Mouse (Mus musculus) forebrain, embryonic 15.5 days (tissue): ENCODE results near the gene Exog. TPM values are rescaled to one million over a fixed set of nuclear protein-coding genes. Genes with fewer than 3 reads are reported as not detected.

Source experiments
- ATAC-seq: fragments of 200-750 bp; cut with Nextera tagmentation; replicated peaks from 2 replicates; pipeline ENCODE4 v1.8.0; 2017; ENCODE audit warnings: mild to moderate bottlenecking, moderate TSS enrichment, moderate library complexity
- H3K27ac ChIP-seq: fragments of 300-500 bp; sonication (generic); replicated peaks from 2 replicates; pipeline ENCODE4 v1.5.1; 2015; ENCODE audit warnings: mild to moderate bottlenecking, inconsistent platforms
- H3K27me3 ChIP-seq: fragments of 300-500 bp; sonication (generic); 2 replicates; pipeline ENCODE4 v1.6.1; 2015; ENCODE audit warnings: inconsistent platforms
- H3K36me3 ChIP-seq: fragments of 300-500 bp; sonication (generic); 2 replicates; pipeline ENCODE4 v1.6.1; 2015; ENCODE audit warnings: mild to moderate bottlenecking, inconsistent platforms
- H3K4me1 ChIP-seq: fragments of 300-500 bp; sonication (generic); 2 replicates; pipeline ENCODE4 v1.6.1; 2015; ENCODE audit warnings: inconsistent platforms
- H3K4me2 ChIP-seq: fragments of 300-500 bp; sonication (generic); replicated peaks from 2 replicates; pipeline ENCODE4 v1.6.1; 2015; ENCODE audit warnings: mild to moderate bottlenecking, inconsistent platforms
- H3K4me3 ChIP-seq: fragments of 300-500 bp; sonication (generic); 2 replicates; pipeline ENCODE4 v1.5.1; 2015; ENCODE audit warnings: mild to moderate bottlenecking, inconsistent platforms
- H3K9ac ChIP-seq: fragments of 300-500 bp; sonication (generic); replicated peaks from 2 replicates; pipeline ENCODE4 v1.6.1; 2015; ENCODE audit warnings: mild to moderate bottlenecking, inconsistent platforms
- H3K9me3 ChIP-seq: fragments of 300-500 bp; sonication (generic); 2 replicates; pipeline ENCODE4 v1.6.1; 2016; ENCODE audit warnings: inconsistent platforms
- WGBS: fragments of 180-500 bp; shearing (Covaris S2); methylation state at CpG from one replicate; pipeline ENCODE4 v1.1.7; 2015; ENCODE audit warnings: mixed read lengths; 5-methylcytosine and 5-hydroxymethylcytosine counted together
- polyA plus RNA-seq: library from polyadenylated mRNA; unstranded; fragments of >200 nt; fragmentation: Nextera tagmentation; extraction: Ambion mirVana; gene quantifications from 2 replicates; pipeline ENCODE4 v1.2.1, GENCODE M21; 2015

The Exog gene
- polyA plus RNA-seq, 1 experiment from 2014 or later: 59.7 TPM

DNA sequence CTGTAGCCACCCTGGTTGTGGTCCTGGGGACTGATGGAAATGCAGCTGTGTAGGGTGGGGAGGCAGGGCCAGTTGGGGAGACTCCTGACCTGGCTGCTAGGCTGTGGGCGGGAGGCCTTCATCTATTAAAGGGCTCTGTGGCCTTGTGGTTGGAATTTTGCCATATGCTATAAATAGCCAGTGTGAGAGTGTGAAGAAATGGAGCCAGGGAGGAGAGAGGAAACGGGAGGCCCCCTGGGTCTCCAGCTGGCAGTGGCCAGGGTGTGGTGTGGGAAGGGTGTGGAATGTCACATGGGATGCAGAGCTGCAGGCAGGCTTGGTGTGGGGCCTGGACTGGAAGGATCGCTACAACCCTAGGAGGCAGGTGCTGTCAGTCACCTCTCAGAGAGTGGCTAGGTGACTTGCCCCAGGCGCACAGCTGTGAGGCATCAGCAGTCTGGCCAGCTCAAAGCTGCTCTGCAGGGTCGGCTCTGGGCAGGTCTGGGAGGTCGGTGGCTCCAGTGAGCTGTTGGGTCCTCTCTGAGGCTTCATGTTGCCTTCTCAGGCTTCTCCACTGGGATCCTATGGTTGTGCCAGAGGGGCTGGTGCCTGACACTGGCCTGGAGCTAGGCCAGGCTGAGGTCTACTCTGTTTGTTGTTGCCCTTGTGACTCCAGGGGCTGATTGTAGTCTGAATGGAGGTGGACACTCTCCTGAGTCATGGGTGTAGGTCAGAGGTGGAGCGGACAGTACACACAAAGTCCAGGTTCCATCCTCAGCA lies 19.3 kb upstream of the Exog start:
- H3K27ac ChIP-seq: 0 out of 2 replicates have a peak overlapping the region, but pooled peaks have one; percentile 3
- 58% methylated on average over 7 of the region's 7 CpGs for WGBS
- H3K9me3 ChIP-seq: no peaks in the 10 kb centered on the region
- H3K36me3 ChIP-seq: peaks cover 16% of the 10 kb centered on the region
- no peak overlapping the region for H3K4me2 ChIP-seq
- H3K9ac ChIP-seq: no peak overlapping the region
- H3K4me3 ChIP-seq: no peak overlapping the region
- ATAC-seq: peak; percentile 36; the same call in 1 of the 2 replicates
- no peaks in the 10 kb centered on the region for H3K27me3 ChIP-seq
- peaks cover 37% of the 10 kb centered on the region for H3K4me1 ChIP-seq

DNA sequence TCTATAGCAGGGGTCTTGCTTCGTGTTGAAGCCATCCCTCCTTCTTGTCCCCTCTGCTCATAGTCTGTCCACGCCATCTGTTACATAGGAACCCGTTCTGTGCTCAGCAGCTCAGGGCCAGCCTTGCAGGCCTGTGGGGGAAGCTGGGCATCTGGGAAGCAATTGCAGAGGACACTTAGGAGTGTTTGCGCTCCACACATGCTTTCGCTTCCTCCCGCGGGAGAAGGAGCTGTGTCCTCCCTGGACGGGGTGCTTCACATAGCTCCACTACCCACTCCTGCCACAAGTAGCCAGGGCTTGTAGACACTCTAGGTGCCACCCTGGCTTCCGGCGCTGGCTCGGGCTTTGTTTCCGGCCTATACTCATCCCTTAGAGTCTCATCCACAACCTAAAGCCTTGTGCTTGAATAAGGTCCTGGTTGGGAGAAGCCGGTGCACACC lies 18.7 kb upstream of the Exog start:
- no peak overlapping the region for H3K4me3 ChIP-seq
- 87% methylated on average over 13 of the region's 13 CpGs for WGBS
- no peak overlapping the region for H3K4me2 ChIP-seq
- peaks cover 33% of the 10 kb centered on the region for H3K4me1 ChIP-seq
- peaks cover 20% of the 10 kb centered on the region for H3K36me3 ChIP-seq
- H3K9ac ChIP-seq: no peak overlapping the region
- H3K27ac ChIP-seq: 0 out of 2 replicates have a peak overlapping the region, but pooled peaks have one; percentile 3
- H3K27me3 ChIP-seq: no peaks in the 10 kb centered on the region
- ATAC-seq: no peak
- H3K9me3 ChIP-seq: no peaks in the 10 kb centered on the region

DNA sequence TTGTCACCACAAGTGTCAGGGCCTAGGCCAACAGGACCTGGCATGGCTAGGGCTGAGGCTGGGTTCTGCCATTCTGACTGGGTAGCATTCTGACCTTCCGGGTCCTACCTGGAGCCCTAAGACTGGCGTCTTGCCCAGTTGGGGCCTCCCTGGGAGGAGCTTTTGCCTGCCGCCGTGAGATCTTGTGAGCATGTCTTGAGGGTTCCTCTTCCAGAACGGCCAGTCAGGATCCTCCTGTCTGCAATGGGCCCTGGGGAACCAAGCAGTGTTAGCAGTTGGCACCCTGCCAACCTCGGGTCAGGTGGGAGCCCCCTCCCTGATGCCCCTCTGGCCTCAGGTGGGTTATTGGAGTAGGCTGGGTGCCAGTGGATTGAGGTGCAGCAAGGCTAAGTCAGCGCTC lies 18.3 kb upstream of the Exog start:
- Histone ChIP-seq H3K36me3 (peaks cover 24% of the 10 kb centered on the region), H3K4me1 (peaks cover 33% of the 10 kb centered on the region), H3K4me2 (no peak overlapping the region), H3K9me3 (no peaks in the 10 kb centered on the region), H3K4me3 (no peak overlapping the region), H3K27me3 (no peaks in the 10 kb centered on the region), H3K9ac (no peak overlapping the region), H3K27ac (no peak overlapping the region)
- WGBS: 73% methylated on average over 7 of the region's 7 CpGs
- ATAC-seq: no peak

DNA sequence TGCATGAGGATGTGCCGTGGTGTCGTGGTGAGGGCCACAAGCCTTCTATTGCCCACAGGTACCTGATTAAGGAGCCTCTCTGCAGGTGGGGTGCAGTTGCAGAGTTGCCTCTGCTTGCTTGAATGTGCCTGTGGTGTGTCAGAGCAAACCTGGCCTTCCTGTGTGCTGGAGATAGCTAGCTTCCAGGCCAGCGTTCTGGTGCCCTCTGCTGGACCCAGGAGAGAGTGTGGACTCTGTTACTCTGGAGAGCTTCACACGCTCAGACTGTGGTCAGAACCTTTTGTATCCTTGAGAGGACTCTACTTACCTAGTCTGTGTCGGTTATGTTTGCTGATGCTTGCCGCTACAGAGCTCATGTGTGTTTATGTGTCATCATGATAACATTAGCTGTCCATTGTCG lies 14.4 kb upstream of the Exog start:
- ATAC-seq: peak; percentile 78
- peaks cover 56% of the 10 kb centered on the region for H3K36me3 ChIP-seq
- WGBS: 59% methylated on average over 7 of the region's 7 CpGs

DNA sequence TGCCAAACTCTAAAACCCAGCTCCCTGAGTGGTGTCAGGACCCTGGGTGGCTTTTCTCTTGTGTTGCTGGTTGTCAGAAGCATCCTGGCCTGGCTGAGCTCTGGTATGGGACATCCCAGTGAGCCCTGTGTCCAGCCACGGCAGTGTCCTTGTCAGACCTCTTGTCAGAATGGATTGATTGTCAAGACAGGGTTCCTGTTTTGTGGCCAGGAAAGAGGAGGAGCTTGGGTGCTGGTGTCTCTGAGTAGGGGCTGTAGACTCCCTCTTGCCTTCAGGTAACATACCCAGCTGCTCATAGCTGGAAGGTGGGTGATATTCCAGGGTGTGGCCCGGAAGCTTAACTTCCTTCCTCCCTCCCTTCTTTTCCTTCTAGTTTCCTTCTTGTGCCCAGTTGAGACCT lies 8.9 kb upstream of the Exog start:
- 94% methylated on average over 2 of the region's 2 CpGs for WGBS
- no peak for ATAC-seq
- no peaks in the 10 kb centered on the region for H3K9me3 ChIP-seq
- peaks cover 51% of the 10 kb centered on the region for H3K36me3 ChIP-seq
- H3K4me2 ChIP-seq: no peak overlapping the region
- no peaks in the 10 kb centered on the region for H3K27me3 ChIP-seq
- H3K4me3 ChIP-seq: no peak overlapping the region
- no peak overlapping the region for H3K27ac ChIP-seq
- H3K4me1 ChIP-seq: no peaks in the 10 kb centered on the region
- H3K9ac ChIP-seq: no peak overlapping the region

More for the DNA sequence above, 14.4 kb upstream of the Exog start:
- Histone ChIP-seq H3K9me3 (no peaks in the 10 kb centered on the region), H3K4me2 (no peak overlapping the region), H3K27me3 (no peaks in the 10 kb centered on the region), H3K27ac (no peak overlapping the region), H3K4me1 (peaks cover 15% of the 10 kb centered on the region), H3K9ac (no peak overlapping the region), H3K4me3 (no peak overlapping the region)

DNA sequence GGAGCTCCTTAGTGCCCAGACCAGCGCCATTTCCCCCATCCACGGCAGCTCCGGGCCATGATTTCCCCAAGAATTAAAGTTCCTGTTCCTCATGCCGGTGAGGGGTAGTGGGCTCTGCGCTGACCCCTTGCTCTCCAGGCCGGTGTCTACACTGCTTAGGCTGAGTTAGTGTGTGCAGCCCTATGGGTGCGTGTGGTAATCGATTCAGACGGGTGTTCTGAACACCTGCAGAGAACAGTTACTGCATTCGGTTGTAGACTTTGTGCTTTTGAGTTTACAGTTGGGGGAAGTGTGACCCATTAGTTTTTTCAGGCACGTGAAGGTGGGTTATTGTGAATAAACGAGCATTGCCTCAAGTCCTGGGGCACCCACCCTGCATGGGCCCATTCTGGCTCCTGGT lies 6.7 kb upstream of the Exog start:
- Histone ChIP-seq H3K9me3 (no peaks in the 10 kb centered on the region), H3K27me3 (no peaks in the 10 kb centered on the region), H3K27ac (no peak overlapping the region), H3K4me2 (no peak overlapping the region), H3K4me1 (no peaks in the 10 kb centered on the region), H3K9ac (no peak overlapping the region), H3K4me3 (no peak overlapping the region), H3K36me3 (peaks cover 30% of the 10 kb centered on the region)
- 89% methylated on average over 12 of the region's 12 CpGs for WGBS
- ATAC-seq: no peak

DNA sequence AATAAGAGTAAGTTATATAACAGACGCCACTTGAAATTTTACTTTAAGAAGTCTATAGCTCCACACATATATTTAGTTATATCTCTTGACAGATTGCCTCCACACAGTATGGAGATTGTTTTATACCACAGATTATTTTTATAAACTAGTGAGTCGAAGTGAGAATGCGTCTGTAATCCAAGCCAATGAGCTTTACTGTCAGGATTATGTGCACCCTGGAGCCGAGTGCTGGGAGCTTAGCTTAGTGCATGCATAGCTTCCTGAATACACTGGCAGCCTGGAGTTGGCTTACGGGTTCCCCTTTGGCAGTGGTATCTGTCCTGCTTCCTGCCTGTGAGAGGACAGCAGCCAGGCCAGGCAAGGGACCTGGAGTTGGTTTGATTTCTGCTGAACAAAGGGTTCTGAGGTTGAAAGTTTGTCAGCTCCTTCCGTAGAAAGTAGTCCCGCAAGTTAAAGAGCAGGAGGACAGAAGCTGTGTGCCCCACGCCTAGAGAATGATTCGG lies 6.2 kb upstream of the Exog start:
- H3K4me1 ChIP-seq: no peaks in the 10 kb centered on the region
- no peaks in the 10 kb centered on the region for H3K27me3 ChIP-seq
- no peaks in the 10 kb centered on the region for H3K9me3 ChIP-seq
- WGBS: 93% methylated on average over 9 of the region's 9 CpGs
- no peak overlapping the region for H3K4me3 ChIP-seq
- peaks cover 25% of the 10 kb centered on the region for H3K36me3 ChIP-seq
- H3K27ac ChIP-seq: no peak overlapping the region
- ATAC-seq: no peak
- no peak overlapping the region for H3K9ac ChIP-seq
- no peak overlapping the region for H3K4me2 ChIP-seq

DNA sequence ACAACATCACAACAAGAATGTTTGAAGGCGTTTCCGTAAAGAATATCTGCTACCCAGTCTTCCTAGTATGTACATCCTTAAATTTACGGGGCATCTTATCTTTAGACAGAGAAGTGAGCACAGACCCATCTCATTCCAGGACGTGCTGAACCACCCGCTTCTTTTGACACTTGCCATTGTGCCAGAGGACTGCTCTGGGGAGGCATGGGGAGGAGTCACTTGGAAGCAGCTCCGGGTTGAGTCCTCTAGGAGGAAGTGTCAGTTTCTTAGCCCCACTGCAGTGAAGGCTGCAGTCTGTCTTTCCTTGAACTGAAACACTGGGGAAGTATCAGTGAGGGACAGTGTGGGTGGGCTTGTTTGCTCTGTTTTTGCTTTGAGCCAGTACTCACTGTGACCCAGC lies 994 bp downstream of the Exog start:
- WGBS: 39% methylated on average over 6 of the region's 6 CpGs
- Histone ChIP-seq H3K27ac (no peak overlapping the region), H3K4me2 (peak overlapping the region; percentile 82), H3K4me1 (peaks cover 20% of the 10 kb centered on the region), H3K9ac (peak overlapping the region; percentile 83), H3K4me3 (peak overlapping the region; percentile 64), H3K27me3 (no peaks in the 10 kb centered on the region), H3K9me3 (no peaks in the 10 kb centered on the region), H3K36me3 (peaks cover 39% of the 10 kb centered on the region)
- no peak for ATAC-seq

DNA sequence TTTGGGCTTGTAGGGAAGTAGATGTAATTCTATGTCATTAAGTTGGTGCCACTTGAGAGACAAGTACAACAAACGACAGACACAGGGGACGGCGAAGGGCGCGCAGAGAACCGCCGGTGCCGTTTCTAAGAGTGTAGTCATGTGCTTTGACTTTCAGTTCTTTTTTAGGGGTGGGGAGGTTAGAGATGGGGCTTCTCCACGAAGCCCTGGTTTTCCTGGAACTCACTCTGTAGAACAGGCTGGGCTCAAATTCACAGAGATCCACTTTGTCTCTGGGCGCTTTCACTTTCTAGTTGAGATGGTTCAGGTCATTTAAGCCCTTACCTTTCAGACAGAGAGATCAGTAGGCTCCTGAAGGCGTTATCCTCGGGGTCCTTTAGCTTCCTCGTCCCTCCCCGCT lies 11.2 kb downstream of the Exog start:
- Histone ChIP-seq H3K27ac (no peak overlapping the region), H3K36me3 (peaks cover 49% of the 10 kb centered on the region), H3K27me3 (no peaks in the 10 kb centered on the region), H3K4me1 (no peaks in the 10 kb centered on the region), H3K4me2 (no peak overlapping the region), H3K9me3 (no peaks in the 10 kb centered on the region), H3K9ac (no peak overlapping the region), H3K4me3 (no peak overlapping the region)
- 93% methylated on average over 14 of the region's 14 CpGs for WGBS
- ATAC-seq: no peak

DNA sequence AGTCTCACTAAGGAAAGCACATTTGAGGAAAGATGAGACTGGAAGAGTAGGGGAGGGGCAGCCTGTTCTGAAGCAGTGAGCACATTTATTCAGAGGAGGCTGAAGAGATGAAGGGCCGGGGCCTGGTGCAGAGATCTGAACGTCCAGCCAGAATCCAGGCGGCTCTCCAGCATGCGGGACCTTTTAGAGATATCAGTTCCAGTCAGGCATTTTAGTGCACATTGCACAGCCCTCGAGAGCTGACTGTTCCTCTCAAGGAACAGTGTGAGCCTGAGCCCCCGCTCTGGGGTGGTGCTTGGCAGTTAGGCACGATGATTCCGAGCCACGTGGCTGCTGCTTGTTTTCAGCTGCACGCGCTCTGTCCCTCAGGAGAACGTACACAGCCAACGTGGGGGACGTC lies 12.4 kb downstream of the Exog start:
- H3K27ac ChIP-seq: no peak overlapping the region
- 86% methylated on average over 14 of the region's 14 CpGs for WGBS
- no peak for ATAC-seq
- no peak overlapping the region for H3K4me3 ChIP-seq
- H3K9ac ChIP-seq: no peak overlapping the region
- no peaks in the 10 kb centered on the region for H3K27me3 ChIP-seq
- H3K4me2 ChIP-seq: no peak overlapping the region
- H3K36me3 ChIP-seq: peaks cover 42% of the 10 kb centered on the region
- no peaks in the 10 kb centered on the region for H3K4me1 ChIP-seq
- no peaks in the 10 kb centered on the region for H3K9me3 ChIP-seq

DNA sequence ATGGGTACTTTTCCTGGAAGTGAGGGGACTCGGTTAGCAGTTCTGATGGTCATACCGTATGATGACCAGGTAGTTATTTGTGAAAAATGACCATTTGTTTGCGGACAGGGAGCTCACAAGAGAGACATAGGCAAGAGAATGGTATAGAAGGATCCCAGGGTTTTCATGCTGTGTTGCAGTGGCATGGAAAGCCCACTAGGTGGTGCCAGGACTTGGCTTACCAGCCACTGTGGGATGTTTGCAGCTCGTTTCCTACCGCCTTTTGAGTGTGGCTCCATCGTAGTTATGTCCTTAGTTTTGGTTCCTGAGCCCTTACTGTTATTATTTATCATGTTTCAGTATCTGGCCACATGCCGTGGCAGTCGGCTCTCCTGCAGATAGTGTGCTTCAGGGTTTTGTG lies 15.7 kb downstream of the Exog start:
- Histone ChIP-seq H3K36me3 (peaks cover 54% of the 10 kb centered on the region), H3K4me1 (no peaks in the 10 kb centered on the region), H3K9me3 (no peaks in the 10 kb centered on the region), H3K4me2 (no peak overlapping the region), H3K9ac (no peak overlapping the region), H3K4me3 (no peak overlapping the region), H3K27me3 (no peaks in the 10 kb centered on the region), H3K27ac (no peak overlapping the region)
- WGBS: 46% methylated on average over 8 of the region's 8 CpGs
- 0 out of 2 replicates have a peak, but pooled peaks have one; percentile 46 for ATAC-seq

DNA sequence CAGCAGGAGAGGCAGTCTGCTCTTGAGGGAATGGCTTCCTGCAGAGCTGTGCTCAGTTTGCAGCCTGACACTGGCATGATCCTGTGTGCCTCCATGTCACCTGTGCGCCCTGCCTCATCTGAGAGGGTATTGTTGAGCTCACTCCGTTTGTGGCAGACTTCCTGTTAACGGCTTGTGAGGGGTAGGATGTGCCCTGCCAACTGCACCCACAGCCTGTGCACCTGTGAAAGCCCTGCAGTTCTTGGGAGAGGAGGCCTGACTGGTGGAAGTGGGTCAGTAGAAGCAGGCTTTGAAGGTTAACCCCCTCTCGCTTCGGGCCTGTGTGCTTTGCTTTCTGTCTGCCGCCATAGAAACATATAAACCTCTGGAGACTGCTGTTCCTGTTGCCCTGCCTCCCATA lies 20.3 kb downstream of the Exog start:
- no peaks in the 10 kb centered on the region for H3K27me3 ChIP-seq
- no peak overlapping the region for H3K27ac ChIP-seq
- H3K4me1 ChIP-seq: no peaks in the 10 kb centered on the region
- ATAC-seq: no peak
- no peaks in the 10 kb centered on the region for H3K9me3 ChIP-seq
- WGBS: 91% methylated on average over 6 of the region's 6 CpGs
- H3K36me3 ChIP-seq: peaks cover 59% of the 10 kb centered on the region
- no peak overlapping the region for H3K4me2 ChIP-seq
- no peak overlapping the region for H3K4me3 ChIP-seq
- H3K9ac ChIP-seq: no peak overlapping the region

DNA sequence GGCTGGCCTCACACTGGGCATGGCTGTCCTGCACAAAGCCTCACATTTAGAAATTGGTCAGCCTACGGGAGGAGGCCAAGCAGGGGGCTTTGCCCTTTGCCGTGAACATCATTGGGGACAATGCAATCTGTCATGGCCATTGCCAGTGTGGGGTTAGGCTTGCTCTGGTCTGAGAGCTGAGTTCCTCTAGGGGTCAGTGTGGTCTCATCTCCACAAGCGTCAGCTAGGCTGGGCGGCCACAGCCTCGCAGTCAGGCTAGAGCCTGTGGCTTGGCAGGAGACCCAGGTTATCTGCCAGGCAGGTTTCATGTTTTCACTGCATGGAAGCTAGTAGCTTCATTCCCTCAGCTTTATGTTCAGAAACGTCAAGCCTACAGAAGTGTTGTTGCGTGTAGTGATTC lies 20.9 kb downstream of the Exog start:
- Histone ChIP-seq H3K27ac (no peak overlapping the region), H3K9me3 (no peaks in the 10 kb centered on the region), H3K4me2 (no peak overlapping the region), H3K9ac (no peak overlapping the region), H3K4me1 (no peaks in the 10 kb centered on the region), H3K36me3 (peaks cover 59% of the 10 kb centered on the region), H3K27me3 (no peaks in the 10 kb centered on the region), H3K4me3 (no peak overlapping the region)
- 65% methylated on average over 7 of the region's 7 CpGs for WGBS
- ATAC-seq: 0 out of 2 replicates have a peak, but pooled peaks have one; percentile 48
